Mouse (Mus musculus): ENCODE results near the gene Kcnip3. TPM values are rescaled to one million over a fixed set of nuclear protein-coding genes. Genes with fewer than 3 reads are reported as not detected.

Kcnip3 gene
- polyA plus RNA-seq, 1 experiment from 2014 or later: 2.6 TPM

DNA sequence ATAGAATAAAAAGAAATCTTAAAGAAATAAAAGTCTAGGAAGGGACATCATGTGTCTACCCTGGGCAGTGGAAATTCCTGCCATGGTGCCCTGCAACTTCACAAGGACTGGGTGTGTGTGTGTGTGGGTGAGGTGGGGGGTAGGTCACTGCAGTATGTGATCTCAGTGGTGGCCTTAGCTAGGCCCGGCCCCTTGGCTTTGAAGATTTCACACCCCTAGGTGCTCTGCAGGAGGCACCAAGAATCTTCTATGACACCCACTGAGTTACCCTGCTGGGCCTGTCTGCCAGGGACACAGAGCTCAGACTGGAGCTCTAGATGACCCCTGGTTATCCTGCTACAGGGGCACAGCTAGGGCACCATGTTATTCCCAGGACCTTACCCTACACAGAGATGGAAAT is 25.6 kb downstream of the Kcnip3 start:
- DNase-seq (ENCODE audit: low spot score) (no peak), ATAC-seq (ENCODE audit: low FRiP score) (no peak)
- H3K4me3 ChIP-seq (ENCODE audit: low read depth, low read length): no peak overlapping the region
- 62% methylated on average over 1 of the region's 1 CpGs for WGBS
- no peak overlapping the region for H3K4me2 ChIP-seq (replicated peaks; ENCODE audit: low read depth, low read length)
- H3K9ac ChIP-seq (ENCODE audit: low read depth, low read length): no peak overlapping the region
- no peaks in the 10 kb centered on the region for H3K4me1 ChIP-seq (replicated peaks; ENCODE audit: control insufficient read depth, insufficient read depth, low read length)
- H3K9me3 ChIP-seq (ENCODE audit: control insufficient read depth, low read length): no peaks in the 10 kb centered on the region
- no peaks in the 10 kb centered on the region for H3K36me3 ChIP-seq (ENCODE audit: control insufficient read depth, insufficient read depth, low read length)
- H3K27ac ChIP-seq (ENCODE audit: low read depth, low read length): no peak overlapping the region
- no peaks in the 10 kb centered on the region for H3K27me3 ChIP-seq (ENCODE audit: control insufficient read depth, insufficient read depth, low read length)

GRCm38 (mm10) chr2:127484476-127485170 is 37.3 kb downstream of the Kcnip3 start:
- H3K36me3 ChIP-seq (ENCODE audit: control insufficient read depth, insufficient read depth, low read length): no peaks in the 10 kb centered on the region
- H3K4me1 ChIP-seq (replicated peaks; ENCODE audit: control insufficient read depth, insufficient read depth, low read length): no peaks in the 10 kb centered on the region; the same call in none of the 2 replicates
- DNase-seq (ENCODE audit: low spot score) (peak; percentile 85), ATAC-seq (ENCODE audit: low FRiP score) (peak; percentile 65)
- H3K4me2 ChIP-seq (replicated peaks; ENCODE audit: low read depth, low read length): peak overlapping the region; percentile 24
- H3K27me3 ChIP-seq (ENCODE audit: control insufficient read depth, insufficient read depth, low read length): peaks cover 55% of the 10 kb centered on the region
- 6% methylated on average over 19 of the region's 19 CpGs for WGBS
- 0 out of 2 replicates have a peak overlapping the region, but pooled peaks have one; percentile 2 for H3K4me3 ChIP-seq (ENCODE audit: low read depth, low read length)
- H3K9me3 ChIP-seq (ENCODE audit: control insufficient read depth, low read length): no peaks in the 10 kb centered on the region
- H3K9ac ChIP-seq (ENCODE audit: low read depth, low read length): no peak overlapping the region; the same call in 1 of the 2 replicates
- no peak overlapping the region for H3K27ac ChIP-seq (ENCODE audit: low read depth, low read length)

- peak; percentile 28 for DNase-seq (ENCODE audit: low spot score)
- no peak overlapping the region for H3K27ac ChIP-seq (ENCODE audit: low read depth, low read length)
- H3K27me3 ChIP-seq (ENCODE audit: control insufficient read depth, insufficient read depth, low read length): peaks cover 59% of the 10 kb centered on the region
- no peak for ATAC-seq (ENCODE audit: low FRiP score)
- H3K9me3 ChIP-seq (ENCODE audit: control insufficient read depth, low read length): no peaks in the 10 kb centered on the region
- no peaks in the 10 kb centered on the region for H3K36me3 ChIP-seq (ENCODE audit: control insufficient read depth, insufficient read depth, low read length)
- peak overlapping the region; percentile 72; the same call in 1 of the 2 replicates for H3K4me2 ChIP-seq (replicated peaks; ENCODE audit: low read depth, low read length)
- no peak overlapping the region for H3K4me3 ChIP-seq (ENCODE audit: low read depth, low read length)
- under 1% methylated on average over 16 of the region's 21 CpGs for WGBS
- H3K4me1 ChIP-seq (replicated peaks; ENCODE audit: control insufficient read depth, insufficient read depth, low read length): no peaks in the 10 kb centered on the region; the same call in none of the 2 replicates
- no peak overlapping the region for H3K9ac ChIP-seq (ENCODE audit: low read depth, low read length)
These were observed 38.9 kb downstream of the Kcnip3 start for GRCm38 (mm10) chr2:127483001-127483400.

GRCm38 (mm10) chr2:127482533-127482911 is 39.4 kb downstream of the Kcnip3 start:
- Histone ChIP-seq H3K36me3 (ENCODE audit: control insufficient read depth, insufficient read depth, low read length) (no peaks in the 10 kb centered on the region), H3K27me3 (ENCODE audit: control insufficient read depth, insufficient read depth, low read length) (peaks cover 59% of the 10 kb centered on the region), H3K4me2 (replicated peaks; ENCODE audit: low read depth, low read length) (peak overlapping the region; percentile 72), H3K4me1 (replicated peaks; ENCODE audit: control insufficient read depth, insufficient read depth, low read length) (no peaks in the 10 kb centered on the region; the same call in none of the 2 replicates), H3K4me3 (ENCODE audit: low read depth, low read length) (peak overlapping the region; percentile 35), H3K9me3 (ENCODE audit: control insufficient read depth, low read length) (no peaks in the 10 kb centered on the region), H3K9ac (ENCODE audit: low read depth, low read length) (no peak overlapping the region), H3K27ac (ENCODE audit: low read depth, low read length) (no peak overlapping the region)
- ATAC-seq (ENCODE audit: low FRiP score) (peak; percentile 45; the same call in 1 of the 2 replicates), DNase-seq (ENCODE audit: low spot score) (peak; percentile 49)
- WGBS: under 1% methylated on average over 20 of the region's 21 CpGs

DNA sequence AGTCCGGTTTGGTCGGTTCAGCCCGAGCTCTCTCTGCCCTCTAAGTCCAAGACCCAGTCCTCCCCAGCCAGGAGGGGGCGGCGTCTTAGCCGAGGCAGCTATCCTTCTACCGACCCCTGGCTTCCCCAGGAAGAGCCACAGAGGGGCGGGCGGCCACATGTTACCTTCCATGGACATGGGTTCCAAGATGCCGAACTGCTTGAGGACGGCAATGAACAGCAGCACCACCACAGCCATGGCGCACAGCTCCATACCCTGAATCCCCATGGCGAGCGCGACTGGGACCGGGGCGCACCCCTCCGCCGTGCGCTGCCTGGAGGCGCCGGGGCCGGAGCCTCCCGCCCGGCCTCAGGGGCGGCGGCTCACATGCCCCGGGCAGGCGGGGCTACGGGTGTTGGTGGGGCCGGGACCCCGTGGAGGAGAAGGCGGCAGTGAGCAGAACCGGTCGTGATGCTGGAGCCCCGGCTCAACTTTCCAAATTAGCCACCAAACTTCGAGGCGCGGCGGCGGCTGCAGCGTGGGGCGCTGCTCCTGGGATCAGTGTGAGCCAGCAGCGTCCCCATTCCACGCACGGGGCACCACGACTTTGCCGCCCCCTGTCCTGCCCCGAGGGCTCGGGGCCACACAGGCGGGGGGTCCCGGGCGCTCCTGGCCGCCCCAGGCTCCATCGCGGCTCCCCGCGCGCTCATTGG is 39.9 kb downstream of the Kcnip3 start:
- H3K27me3 ChIP-seq (ENCODE audit: control insufficient read depth, insufficient read depth, low read length): peaks cover 59% of the 10 kb centered on the region
- 1% methylated on average over 48 of the region's 59 CpGs for WGBS
- no peaks in the 10 kb centered on the region for H3K9me3 ChIP-seq (ENCODE audit: control insufficient read depth, low read length)
- H3K27ac ChIP-seq (ENCODE audit: low read depth, low read length): no peak overlapping the region
- H3K9ac ChIP-seq (ENCODE audit: low read depth, low read length): no peak overlapping the region
- DNase-seq (ENCODE audit: low spot score) (peak; percentile 35), ATAC-seq (ENCODE audit: low FRiP score) (0 out of 2 replicates have a peak, but pooled peaks have one; percentile 21)
- H3K4me3 ChIP-seq (ENCODE audit: low read depth, low read length): peak overlapping the region; percentile 35
- no peaks in the 10 kb centered on the region for H3K36me3 ChIP-seq (ENCODE audit: control insufficient read depth, insufficient read depth, low read length)
- H3K4me1 ChIP-seq (replicated peaks; ENCODE audit: control insufficient read depth, insufficient read depth, low read length): no peaks in the 10 kb centered on the region; the same call in none of the 2 replicates
- peak overlapping the region; percentile 72 for H3K4me2 ChIP-seq (replicated peaks; ENCODE audit: low read depth, low read length)

- peaks cover 55% of the 10 kb centered on the region for H3K27me3 ChIP-seq (ENCODE audit: control insufficient read depth, insufficient read depth, low read length)
- H3K4me1 ChIP-seq (replicated peaks; ENCODE audit: control insufficient read depth, insufficient read depth, low read length): no peaks in the 10 kb centered on the region; the same call in none of the 2 replicates
- ATAC-seq (ENCODE audit: low FRiP score) (no peak), DNase-seq (ENCODE audit: low spot score) (no peak)
- no peaks in the 10 kb centered on the region for H3K9me3 ChIP-seq (ENCODE audit: control insufficient read depth, low read length)
- no peak overlapping the region for H3K27ac ChIP-seq (ENCODE audit: low read depth, low read length)
- H3K4me2 ChIP-seq (replicated peaks; ENCODE audit: low read depth, low read length): no peak overlapping the region
- 71% methylated on average over 10 of the region's 10 CpGs for WGBS
- H3K9ac ChIP-seq (ENCODE audit: low read depth, low read length): no peak overlapping the region
- H3K4me3 ChIP-seq (ENCODE audit: low read depth, low read length): no peak overlapping the region
- no peaks in the 10 kb centered on the region for H3K36me3 ChIP-seq (ENCODE audit: control insufficient read depth, insufficient read depth, low read length)
These were observed 42.1 kb downstream of the Kcnip3 start for GRCm38 (mm10) chr2:127479763-127480162.

GRCm38 (mm10) chr2:127479210-127479609 is 42.7 kb downstream of the Kcnip3 start:
- no peak overlapping the region for H3K27ac ChIP-seq (ENCODE audit: low read depth, low read length)
- no peak overlapping the region for H3K4me2 ChIP-seq (replicated peaks; ENCODE audit: low read depth, low read length)
- peaks cover 50% of the 10 kb centered on the region for H3K27me3 ChIP-seq (ENCODE audit: control insufficient read depth, insufficient read depth, low read length)
- no peak overlapping the region for H3K4me3 ChIP-seq (ENCODE audit: low read depth, low read length)
- no peaks in the 10 kb centered on the region for H3K36me3 ChIP-seq (ENCODE audit: control insufficient read depth, insufficient read depth, low read length)
- H3K4me1 ChIP-seq (replicated peaks; ENCODE audit: control insufficient read depth, insufficient read depth, low read length): no peaks in the 10 kb centered on the region; the same call in none of the 2 replicates
- H3K9ac ChIP-seq (ENCODE audit: low read depth, low read length): no peak overlapping the region
- H3K9me3 ChIP-seq (ENCODE audit: control insufficient read depth, low read length): no peaks in the 10 kb centered on the region
- DNase-seq (ENCODE audit: low spot score) (no peak), ATAC-seq (ENCODE audit: low FRiP score) (no peak)
- 80% methylated on average over 4 of the region's 4 CpGs for WGBS

GRCm38 (mm10) chr2:127472279-127472678 is 49.6 kb downstream of the Kcnip3 start:
- H3K4me1 ChIP-seq (replicated peaks; ENCODE audit: control insufficient read depth, insufficient read depth, low read length): no peaks in the 10 kb centered on the region
- no peaks in the 10 kb centered on the region for H3K27me3 ChIP-seq (ENCODE audit: control insufficient read depth, insufficient read depth, low read length)
- H3K4me3 ChIP-seq (ENCODE audit: low read depth, low read length): no peak overlapping the region
- H3K4me2 ChIP-seq (replicated peaks; ENCODE audit: low read depth, low read length): no peak overlapping the region
- H3K27ac ChIP-seq (ENCODE audit: low read depth, low read length): no peak overlapping the region
- DNase-seq (ENCODE audit: low spot score) (no peak), ATAC-seq (ENCODE audit: low FRiP score) (no peak)
- 61% methylated on average over 3 of the region's 3 CpGs for WGBS
- no peaks in the 10 kb centered on the region for H3K36me3 ChIP-seq (ENCODE audit: control insufficient read depth, insufficient read depth, low read length)
- no peaks in the 10 kb centered on the region for H3K9me3 ChIP-seq (ENCODE audit: control insufficient read depth, low read length)
- no peak overlapping the region for H3K9ac ChIP-seq (ENCODE audit: low read depth, low read length)

Data from hindbrain, embryonic 11.5 days (tissue).